Mouse (Mus musculus) brown adipose tissue, adult 24 weeks (tissue): ENCODE data around the gene Morn1. TPM values are rescaled to one million over a fixed set of nuclear protein-coding genes. Genes with fewer than 3 reads are reported as not detected.

ENCODE experiments used
- H3K27ac ChIP-seq: fragments of 200-500 bp; replicated peaks from 2 replicates; pipeline ENCODE4 v1.5.1; 2012; ENCODE audit warnings: low read depth, mild to moderate bottlenecking, low read length
- H3K4me1 ChIP-seq: fragments of 200-500 bp; 2 replicates; pipeline ENCODE4 v1.6.1; 2012; ENCODE audit warnings: low read length, mixed read lengths; ENCODE audit not compliant: control insufficient read depth, insufficient read depth, insufficient read length
- H3K4me3 ChIP-seq: fragments of 200-500 bp; 2 replicates; pipeline ENCODE4 v1.5.1; 2012; ENCODE audit warnings: low read depth, mild to moderate bottlenecking, low read length, moderate library complexity; ENCODE audit not compliant: insufficient read depth
- polyA plus RNA-seq: library from polyadenylated mRNA; stranded (reverse); fragments of >200 nt; gene quantifications from 2 replicates; pipeline ENCODE4 v1.2.4, GENCODE M21; 2012; ENCODE audit not compliant: missing spikeins, insufficient read depth, insufficient read length

The Morn1 gene
- polyA plus RNA-seq, 1 experiment, result 1.3 TPM

GRCm38 (mm10) chr4:155134686-155135172 lies 48.4 kb downstream of the Morn1 start:
- Histone ChIP-seq H3K4me3 (no peak overlapping the region), H3K27ac (no peak overlapping the region), H3K4me1 (peaks cover 17% of the 10 kb centered on the region)

- H3K27ac ChIP-seq, result peak overlapping the region; percentile 69
- no peak overlapping the region for H3K4me3 ChIP-seq
- peaks cover 19% of the 10 kb centered on the region for H3K4me1 ChIP-seq
These were observed 49.7 kb downstream of the Morn1 start for GRCm38 (mm10) chr4:155135909-155136585.

- no peak overlapping the region; the same call in 1 of the 2 replicates for H3K27ac ChIP-seq
- no peak overlapping the region for H3K4me3 ChIP-seq
- H3K4me1 ChIP-seq, result peaks cover 20% of the 10 kb centered on the region
These were observed 51.5 kb downstream of the Morn1 start for GRCm38 (mm10) chr4:155137891-155138290.

- no peak overlapping the region for H3K27ac ChIP-seq
- H3K4me1 ChIP-seq, result peaks cover 20% of the 10 kb centered on the region
- H3K4me3 ChIP-seq, result no peak overlapping the region
These were observed 52.1 kb downstream of the Morn1 start for GRCm38 (mm10) chr4:155138451-155138850.

- no peak overlapping the region for H3K4me3 ChIP-seq
- H3K4me1 ChIP-seq, result peaks cover 24% of the 10 kb centered on the region
- H3K27ac ChIP-seq, result peak overlapping the region; percentile 46; the same call in 1 of the 2 replicates
These were observed 53.1 kb downstream of the Morn1 start for GRCm38 (mm10) chr4:155139281-155140045.

- H3K27ac ChIP-seq, result peak overlapping the region; percentile 22
- peaks cover 24% of the 10 kb centered on the region for H3K4me1 ChIP-seq
These were observed 53.8 kb downstream of the Morn1 start for GRCm38 (mm10) chr4:155140150-155140549.

GRCm38 (mm10) chr4:155140795-155141265 lies 54.5 kb downstream of the Morn1 start:
- H3K4me1 ChIP-seq, result peaks cover 24% of the 10 kb centered on the region
- no peak overlapping the region for H3K4me3 ChIP-seq
- H3K27ac ChIP-seq, result peak overlapping the region; percentile 40

More at GRCm38 (mm10) chr4:155140150-155140549, 53.8 kb downstream of the Morn1 start:
- no peak overlapping the region for H3K4me3 ChIP-seq

GRCm38 (mm10) chr4:155142836-155143235 lies 56.5 kb downstream of the Morn1 start:
- H3K4me3 ChIP-seq, result no peak overlapping the region
- peaks cover 21% of the 10 kb centered on the region for H3K4me1 ChIP-seq
- H3K27ac ChIP-seq, result no peak overlapping the region

- peaks cover 20% of the 10 kb centered on the region for H3K4me1 ChIP-seq
- no peak overlapping the region for H3K4me3 ChIP-seq
- H3K27ac ChIP-seq, result peak overlapping the region; percentile 51
These were observed 57.0 kb downstream of the Morn1 start for GRCm38 (mm10) chr4:155143411-155143810.

GRCm38 (mm10) chr4:155143871-155144502 lies 57.6 kb downstream of the Morn1 start:
- peaks cover 19% of the 10 kb centered on the region for H3K4me1 ChIP-seq
- H3K4me3 ChIP-seq, result no peak overlapping the region
- H3K27ac ChIP-seq, result peak overlapping the region; percentile 88

GRCm38 (mm10) chr4:155144548-155145180 lies 58.3 kb downstream of the Morn1 start:
- H3K27ac ChIP-seq, result no peak overlapping the region
- no peak overlapping the region for H3K4me3 ChIP-seq
- H3K4me1 ChIP-seq, result peaks cover 17% of the 10 kb centered on the region

GRCm38 (mm10) chr4:155146107-155146823 lies 59.9 kb downstream of the Morn1 start:
- Histone ChIP-seq H3K27ac (no peak overlapping the region), H3K4me1 (peaks cover 21% of the 10 kb centered on the region), H3K4me3 (no peak overlapping the region)

- Histone ChIP-seq H3K27ac (no peak overlapping the region), H3K4me1 (peaks cover 34% of the 10 kb centered on the region), H3K4me3 (no peak overlapping the region)
These were observed 62.1 kb downstream of the Morn1 start for GRCm38 (mm10) chr4:155148453-155148852.
